Mouse (Mus musculus) limb, embryonic 12.5 days (tissue): ENCODE results near the gene Gm10065. TPM values are rescaled to one million over a fixed set of nuclear protein-coding genes. Genes with fewer than 3 reads are reported as not detected.

Source experiments
- microRNA counts: library from miRNA; unstranded; fragments of <30 nt; microRNA quantifications from one replicate; lab custom pipeline; 2017
- microRNA-seq: library from miRNA; unstranded; fragments of <30 nt; microRNA quantifications from one replicate; pipeline ENCODE4, GENCODE M21; 2017
- polyA plus RNA-seq: library from polyadenylated mRNA; unstranded; fragments of >200 nt; fragmentation: Nextera tagmentation; extraction: Ambion mirVana; gene quantifications from 2 replicates; pipeline ENCODE4 v1.2.1, GENCODE M21; 2016

Gm10065 gene
- polyA plus RNA-seq, 1 experiment from 2014 or later: not detected

MicroRNAs within 50 kb of the gene (microRNA counts, 519-probe panel; counts per million panel counts)
- 4,904 counts per million, percentile 45 among the panel's probes with 10 or more counts for microRNA mmu-miR-1896 (lab: Ali Mortazavi, UCI)

Small RNA genes within 50 kb of the gene (microRNA-seq; reads per million reads assigned to microRNA genes)
- not detected for gene Mir1896

Other genes with a start within 250 kb of the Gm10065 start
- not detected in 2 replicates for gene Gpx5, start 186.7 kb downstream of the Gm10065 start, polyA plus RNA-seq
- 0.60 and 0.73 TPM in 2 replicates for gene Gpx6, start 167.3 kb downstream of the Gm10065 start, polyA plus RNA-seq
- not detected in 2 replicates for gene Olfr1367, start 132.5 kb downstream of the Gm10065 start, polyA plus RNA-seq
- 16.4 and 17.1 TPM in 2 replicates for gene Zscan12, start 116.6 kb downstream of the Gm10065 start, polyA plus RNA-seq
- gene Zkscan3, start 76.7 kb downstream of the Gm10065 start, polyA plus RNA-seq: 103 and 105 TPM in 2 replicates
- gene Pgbd1, start 38.4 kb downstream of the Gm10065 start, polyA plus RNA-seq: 5.0 TPM in 2 replicates
- gene Zscan26, start 25.7 kb downstream of the Gm10065 start, polyA plus RNA-seq: 31.8 and 36.0 TPM in 2 replicates
- gene Nkapl, start 10.9 kb downstream of the Gm10065 start, polyA plus RNA-seq: 2.1 TPM in 2 replicates
- 3.6 and 4.1 TPM in 2 replicates for gene Zkscan4, start 534 bp downstream of the Gm10065 start, polyA plus RNA-seq
- gene AK157302, start 15.8 kb upstream of the Gm10065 start, polyA plus RNA-seq: 0.42 and 0.48 TPM in 2 replicates
- 4.7 and 4.8 TPM in 2 replicates for gene Gm11273, start 22.0 kb upstream of the Gm10065 start, polyA plus RNA-seq
- 8.4 and 8.7 TPM in 2 replicates for gene Zkscan8, start 51.7 kb upstream of the Gm10065 start, polyA plus RNA-seq
- 0.12 and 0.18 TPM in 2 replicates for gene Olfr1366, start 63.4 kb upstream of the Gm10065 start, polyA plus RNA-seq
- 0.05 TPM in 1 of 2 replicates, not detected in the other for gene Olfr1535, start 80.5 kb upstream of the Gm10065 start, polyA plus RNA-seq
- gene Olfr1364, start 102.3 kb upstream of the Gm10065 start, polyA plus RNA-seq: not detected in 2 replicates
- not detected in 2 replicates for gene Olfr1362, start 134.6 kb upstream of the Gm10065 start, polyA plus RNA-seq
- gene Olfr11, start 163.1 kb upstream of the Gm10065 start, polyA plus RNA-seq: not detected in 2 replicates
- not detected in 2 replicates for gene Olfr1361, start 183.9 kb upstream of the Gm10065 start, polyA plus RNA-seq
- gene Olfr1360, start 198.0 kb upstream of the Gm10065 start, polyA plus RNA-seq: not detected in 2 replicates
- not detected in 2 replicates for gene Olfr1359, start 218.7 kb upstream of the Gm10065 start, polyA plus RNA-seq
- gene Hist1h2bl, start 236.7 kb upstream of the Gm10065 start, polyA plus RNA-seq: 4.6 and 6.2 TPM in 2 replicates
- 55.1 and 62.4 TPM in 2 replicates for gene Hist1h2ai, start 237.0 kb upstream of the Gm10065 start, polyA plus RNA-seq
- gene Hist1h3h, start 238.2 kb upstream of the Gm10065 start, polyA plus RNA-seq: 16.0 and 36.8 TPM in 2 replicates
- 8.4 and 8.9 TPM in 2 replicates for gene Hist1h2bm, start 242.6 kb upstream of the Gm10065 start, polyA plus RNA-seq